Mouse (Mus musculus) stomach, postnatal 0 days (tissue): ENCODE results near the gene Ccndbp1.
A peak's percentile ranks its signal among the peaks of the same experiment; 100 is the strongest.

Source experiments
- CTCF ChIP-seq: IDR thresholded peaks from 2 replicates; pipeline ENCODE4 v1.5.1; 2016; ENCODE audit warnings: antibody characterized with exemption, low read depth, mild to moderate bottlenecking, moderate library complexity
- EP300 ChIP-seq: optimal IDR thresholded peaks from 2 replicates; pipeline ENCODE3; 2016; ENCODE audit warnings: antibody characterized with exemption

DNA sequence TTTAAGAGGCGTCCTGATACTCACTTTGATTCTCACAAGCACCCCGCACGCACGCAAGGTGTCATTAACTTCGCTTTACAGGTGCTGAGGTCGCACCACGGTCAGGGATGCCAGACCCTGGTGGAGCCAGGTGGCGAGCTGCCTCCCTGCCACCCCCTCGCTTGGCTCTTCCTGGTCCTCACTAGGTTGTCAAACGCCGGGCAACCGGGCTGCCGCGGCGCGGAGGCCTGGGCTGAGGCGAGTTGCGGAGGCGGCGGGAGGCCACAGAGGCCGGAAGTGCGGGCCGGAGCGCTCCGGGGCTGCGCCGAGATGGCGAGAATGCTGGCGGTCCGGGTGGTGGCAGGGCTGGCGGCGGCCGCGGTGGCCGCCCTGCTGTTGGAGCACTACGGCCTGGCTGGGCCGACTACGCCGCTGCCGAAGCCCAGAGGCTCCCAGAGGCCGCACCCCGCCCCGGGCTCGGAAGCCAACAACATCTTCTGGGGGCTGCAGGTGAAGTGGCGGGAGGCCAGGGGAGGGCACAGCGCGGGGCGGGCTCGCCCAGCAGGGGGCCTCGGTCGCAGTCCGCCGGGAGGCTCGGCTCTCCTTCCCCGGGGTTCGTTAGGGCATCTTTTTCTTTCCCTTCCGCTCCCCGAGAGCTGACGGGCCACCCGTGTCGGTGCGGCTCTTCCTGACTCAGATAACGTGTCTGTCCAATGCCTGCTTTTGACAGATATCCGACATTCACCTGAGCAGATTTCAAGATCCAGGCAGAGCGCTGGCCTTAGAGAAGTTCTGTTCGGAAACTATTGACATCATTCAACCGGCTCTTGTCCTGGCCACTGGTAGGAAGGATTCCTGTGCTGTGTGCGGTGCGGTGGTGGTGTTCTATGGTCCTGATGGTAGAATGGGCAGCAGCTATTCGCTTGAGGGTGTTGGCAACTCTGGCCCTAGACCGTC, 30.9 kb upstream of the Ccndbp1 start, which contains the start of gene Tmem62:
- TF ChIP-seq EP300 (no peak), CTCF (peak; percentile 64)
